Mouse (Mus musculus): ENCODE results near the gene 6330409D20Rik. TPM values are rescaled to one million over a fixed set of nuclear protein-coding genes. Genes with fewer than 3 reads are reported as not detected.

6330409D20Rik gene
- polyA plus RNA-seq, 1 experiment from 2014 or later, result 3.2 TPM

- no peak overlapping the region for H3K27ac ChIP-seq (replicated peaks)
- H3K4me2 ChIP-seq, result no peak overlapping the region
- H3K36me3 ChIP-seq, result no peaks in the 10 kb centered on the region
- H3K9ac ChIP-seq, result no peak overlapping the region
- WGBS, result 83% methylated on average over 5 of the region's 5 CpGs
- no peaks in the 10 kb centered on the region for H3K27me3 ChIP-seq
- H3K9me3 ChIP-seq, result no peaks in the 10 kb centered on the region
- no peak overlapping the region for H3K4me3 ChIP-seq
- ATAC-seq (ENCODE audit: low read depth), result no peak
- peaks cover 11% of the 10 kb centered on the region for H3K4me1 ChIP-seq (replicated peaks)
These were observed 28.7 kb upstream of the 6330409D20Rik start for GRCm38 (mm10) chr2:32769327-32770085.

- H3K27me3 ChIP-seq, result no peaks in the 10 kb centered on the region
- 63% methylated on average over 19 of the region's 19 CpGs for WGBS
- no peak overlapping the region for H3K4me3 ChIP-seq
- peaks cover 11% of the 10 kb centered on the region for H3K4me1 ChIP-seq (replicated peaks)
- no peak for ATAC-seq (ENCODE audit: low read depth)
- peaks cover under 1% of the 10 kb centered on the region; the same call in 1 of the 2 replicates for H3K36me3 ChIP-seq
- no peak overlapping the region for H3K4me2 ChIP-seq
- no peak overlapping the region for H3K27ac ChIP-seq (replicated peaks)
- H3K9me3 ChIP-seq, result no peaks in the 10 kb centered on the region
- H3K9ac ChIP-seq, result no peak overlapping the region
These were observed 28.0 kb upstream of the 6330409D20Rik start for GRCm38 (mm10) chr2:32768661-32769285.

GRCm38 (mm10) chr2:32767241-32767640 lies 26.4 kb upstream of the 6330409D20Rik start:
- Histone ChIP-seq H3K27me3 (no peaks in the 10 kb centered on the region), H3K4me3 (no peak overlapping the region), H3K9me3 (no peaks in the 10 kb centered on the region), H3K4me2 (no peak overlapping the region), H3K4me1 (replicated peaks) (peaks cover 11% of the 10 kb centered on the region), H3K36me3 (peaks cover 16% of the 10 kb centered on the region), H3K9ac (no peak overlapping the region), H3K27ac (replicated peaks) (no peak overlapping the region)
- no peak for ATAC-seq (ENCODE audit: low read depth)
- 68% methylated on average over 12 of the region's 12 CpGs for WGBS

GRCm38 (mm10) chr2:32763353-32763752 lies 22.5 kb upstream of the 6330409D20Rik start:
- H3K4me2 ChIP-seq, result no peak overlapping the region

GRCm38 (mm10) chr2:32761859-32762258 lies 21.0 kb upstream of the 6330409D20Rik start:
- ATAC-seq (ENCODE audit: low read depth), result no peak
- no peak overlapping the region for H3K4me2 ChIP-seq
- peaks cover 20% of the 10 kb centered on the region for H3K4me1 ChIP-seq (replicated peaks)
- H3K9me3 ChIP-seq, result no peaks in the 10 kb centered on the region
- H3K36me3 ChIP-seq, result peaks cover 47% of the 10 kb centered on the region
- no peak overlapping the region for H3K9ac ChIP-seq
- no peaks in the 10 kb centered on the region for H3K27me3 ChIP-seq
- WGBS, result 94% methylated on average over 4 of the region's 4 CpGs
- no peak overlapping the region for H3K27ac ChIP-seq (replicated peaks)
- H3K4me3 ChIP-seq, result no peak overlapping the region

More at GRCm38 (mm10) chr2:32763353-32763752, 22.5 kb upstream of the 6330409D20Rik start:
- H3K27me3 ChIP-seq, result no peaks in the 10 kb centered on the region
- H3K9ac ChIP-seq, result no peak overlapping the region
- no peak overlapping the region for H3K4me3 ChIP-seq
- peaks cover 23% of the 10 kb centered on the region for H3K4me1 ChIP-seq (replicated peaks)
- no peak overlapping the region for H3K27ac ChIP-seq (replicated peaks)
- H3K36me3 ChIP-seq, result peaks cover 47% of the 10 kb centered on the region
- no peak for ATAC-seq (ENCODE audit: low read depth)
- no peaks in the 10 kb centered on the region for H3K9me3 ChIP-seq
- 84% methylated on average over 3 of the region's 3 CpGs for WGBS

- Histone ChIP-seq H3K27ac (replicated peaks) (no peak overlapping the region), H3K4me1 (replicated peaks) (peaks cover 19% of the 10 kb centered on the region), H3K9me3 (no peaks in the 10 kb centered on the region), H3K4me3 (no peak overlapping the region), H3K9ac (no peak overlapping the region), H3K27me3 (no peaks in the 10 kb centered on the region), H3K36me3 (peaks cover 47% of the 10 kb centered on the region), H3K4me2 (no peak overlapping the region)
- 90% methylated on average over 14 of the region's 14 CpGs for WGBS
- ATAC-seq (ENCODE audit: low read depth), result no peak
These were observed 20.5 kb upstream of the 6330409D20Rik start for GRCm38 (mm10) chr2:32761361-32761760.

GRCm38 (mm10) chr2:32759001-32759400 lies 18.2 kb upstream of the 6330409D20Rik start:
- Histone ChIP-seq H3K4me2 (no peak overlapping the region), H3K27ac (replicated peaks) (no peak overlapping the region), H3K9ac (peak overlapping the region; percentile 86), H3K4me3 (0 out of 2 replicates have a peak overlapping the region, but pooled peaks have one; percentile 70), H3K4me1 (replicated peaks) (peaks cover 19% of the 10 kb centered on the region), H3K27me3 (no peaks in the 10 kb centered on the region), H3K36me3 (peaks cover 57% of the 10 kb centered on the region), H3K9me3 (no peaks in the 10 kb centered on the region)
- 84% methylated on average over 2 of the region's 2 CpGs for WGBS
- ATAC-seq (ENCODE audit: low read depth), result no peak

- no peaks in the 10 kb centered on the region for H3K9me3 ChIP-seq
- peaks cover 19% of the 10 kb centered on the region for H3K4me1 ChIP-seq (replicated peaks)
- 76% methylated on average over 8 of the region's 8 CpGs for WGBS
- peak overlapping the region; percentile 70; the same call in 1 of the 2 replicates for H3K4me3 ChIP-seq
- H3K27me3 ChIP-seq, result no peaks in the 10 kb centered on the region
- peak overlapping the region; percentile 49 for H3K4me2 ChIP-seq
- H3K36me3 ChIP-seq, result peaks cover 57% of the 10 kb centered on the region
- peak overlapping the region; percentile 86 for H3K9ac ChIP-seq
- no peak overlapping the region for H3K27ac ChIP-seq (replicated peaks)
- no peak for ATAC-seq (ENCODE audit: low read depth)
These were observed 17.7 kb upstream of the 6330409D20Rik start for GRCm38 (mm10) chr2:32758503-32758902.

GRCm38 (mm10) chr2:32757056-32757845 lies 16.4 kb upstream of the 6330409D20Rik start, which contains the start of gene Tor2a:
Gene Tor2a, plus strand, starts transcription at chr2:32757234.
- H3K4me1 ChIP-seq (replicated peaks), result peaks cover 26% of the 10 kb centered on the region
- peak; percentile 94 for ATAC-seq (ENCODE audit: low read depth)
- H3K4me3 ChIP-seq, result peak within 1 kb of the TSS; percentile 70
- under 1% methylated on average over 64 of the region's 66 CpGs for WGBS
- H3K4me2 ChIP-seq, result peak within 1 kb of the TSS; percentile 49
- no peaks in the 10 kb centered on the region for H3K9me3 ChIP-seq
- H3K27ac ChIP-seq (replicated peaks), result peak within 1 kb of the TSS; percentile 93
- H3K9ac ChIP-seq, result peak within 1 kb of the TSS; percentile 86
- peaks cover 57% of the 10 kb centered on the region for H3K36me3 ChIP-seq
- H3K27me3 ChIP-seq, result no peaks in the 10 kb centered on the region

- peak; percentile 36; the same call in 1 of the 2 replicates for ATAC-seq (ENCODE audit: low read depth)
- Histone ChIP-seq H3K9ac (no peak overlapping the region), H3K36me3 (peaks cover 55% of the 10 kb centered on the region), H3K4me3 (0 out of 2 replicates have a peak overlapping the region, but pooled peaks have one; percentile 70), H3K4me2 (peak overlapping the region; percentile 36), H3K27ac (replicated peaks) (no peak overlapping the region; the same call in 1 of the 2 replicates), H3K9me3 (no peaks in the 10 kb centered on the region), H3K4me1 (replicated peaks) (peaks cover 32% of the 10 kb centered on the region), H3K27me3 (no peaks in the 10 kb centered on the region)
- 34% methylated on average over 6 of the region's 6 CpGs for WGBS
These were observed 15.8 kb upstream of the 6330409D20Rik start for GRCm38 (mm10) chr2:32756674-32757055.

GRCm38 (mm10) chr2:32752181-32752580 lies 11.4 kb upstream of the 6330409D20Rik start:
- peak overlapping the region; percentile 58; the same call in 1 of the 2 replicates for H3K9ac ChIP-seq
- no peaks in the 10 kb centered on the region for H3K27me3 ChIP-seq
- H3K4me3 ChIP-seq, result peak overlapping the region; percentile 34
- H3K4me2 ChIP-seq, result peak overlapping the region; percentile 53
- 71% methylated on average over 10 of the region's 10 CpGs for whole genome bisulfite sequencing
- H3K4me1 ChIP-seq (replicated peaks), result peaks cover 31% of the 10 kb centered on the region
- peaks cover 68% of the 10 kb centered on the region for H3K36me3 ChIP-seq
- no peak for ATAC-seq (ENCODE audit: low read depth)
- no peaks in the 10 kb centered on the region for H3K9me3 ChIP-seq
- no peak overlapping the region for H3K27ac ChIP-seq (replicated peaks)
